Mouse (Mus musculus): ENCODE measurements around the gene Bmpr1a. TPM values are rescaled to one million over a fixed set of nuclear protein-coding genes. Genes with fewer than 3 reads are reported as not detected.

The Bmpr1a gene
- total RNA-seq, 2 experiments from 2014 or later: 31.0 to 35.9 TPM

GRCm38 (mm10) chr14:34483469-34484341 lies 19.4 kb downstream of the Bmpr1a start:
- no peak for DNase-seq (ENCODE audit: extremely low spot score in 1 of 2, low spot score in 2 of 2)
- Histone ChIP-seq H3K27ac (no peak overlapping the region), H3K4me3 (no peak overlapping the region)
- intact Hi-C loops (cut with DNase I): no loop called here
- no peak for TF ChIP-seq CTCF (IDR thresholded peaks at IDR 0.05)

GRCm38 (mm10) chr14:34471591-34471990 lies 31.6 kb downstream of the Bmpr1a start:
- intact Hi-C loops (cut with DNase I): no loop called here
- DNase-seq (ENCODE audit: extremely low spot score in 1 of 2, low spot score in 2 of 2): no peak
- H3K4me3 ChIP-seq: no peak overlapping the region
- no peak overlapping the region for H3K27ac ChIP-seq
- no peak for TF ChIP-seq CTCF (IDR thresholded peaks at IDR 0.05)

GRCm38 (mm10) chr14:34466291-34466690 lies 36.9 kb downstream of the Bmpr1a start:
- Histone ChIP-seq H3K27ac (no peak overlapping the region), H3K4me3 (no peak overlapping the region)
- intact Hi-C loops (cut with DNase I): no loop called here
- DNase-seq (ENCODE audit: extremely low spot score in 1 of 2, low spot score in 2 of 2): no peak
- TF ChIP-seq CTCF (IDR thresholded peaks at IDR 0.05): no peak

- no peak for DNase-seq (ENCODE audit: extremely low spot score in 1 of 2, low spot score in 2 of 2)
- no peak for TF ChIP-seq CTCF (IDR thresholded peaks at IDR 0.05)
- H3K27ac ChIP-seq: no peak overlapping the region
- H3K4me3 ChIP-seq: no peak overlapping the region
- intact Hi-C loops (cut with DNase I): loop anchor here (1.0 to 2.0 kb wide), 3 partner anchors 41 to 111 kb away; no protein-coding TSS in a partner anchor
These were observed 43.8 kb downstream of the Bmpr1a start for GRCm38 (mm10) chr14:34459386-34459785.

- H3K27ac ChIP-seq: no peak overlapping the region
- H3K4me3 ChIP-seq: no peak overlapping the region
- intact Hi-C loops (cut with DNase I): loop anchor here (1.0 to 2.0 kb wide), 3 partner anchors 42 to 112 kb away; no protein-coding TSS in a partner anchor
- TF ChIP-seq CTCF (IDR thresholded peaks at IDR 0.05): peak; percentile 80
- peak in 1 of 2 experiments; percentile 39 for DNase-seq (ENCODE audit: extremely low spot score in 1 of 2, low spot score in 2 of 2)
These were observed 44.3 kb downstream of the Bmpr1a start for GRCm38 (mm10) chr14:34458880-34459279.

- no peak for TF ChIP-seq CTCF (IDR thresholded peaks at IDR 0.05)
- H3K27ac ChIP-seq: peak overlapping the region; percentile 0; the same call in 1 of the 2 replicates
- H3K4me3 ChIP-seq: no peak overlapping the region
- intact Hi-C loops (cut with DNase I): no loop called here
- DNase-seq (ENCODE audit: extremely low spot score in 1 of 2, low spot score in 2 of 2): no peak
These were observed 48.9 kb downstream of the Bmpr1a start for GRCm38 (mm10) chr14:34454282-34454681.

- intact Hi-C loops (cut with DNase I): no loop called here
- DNase-seq (ENCODE audit: extremely low spot score in 1 of 2, low spot score in 2 of 2): no peak
- TF ChIP-seq CTCF (IDR thresholded peaks at IDR 0.05): no peak
- Histone ChIP-seq H3K4me3 (no peak overlapping the region), H3K27ac (peak overlapping the region; percentile 11; the same call in 1 of the 2 replicates)
These were observed 49.5 kb downstream of the Bmpr1a start for GRCm38 (mm10) chr14:34453648-34454047.

- Histone ChIP-seq H3K27ac (no peak overlapping the region), H3K4me3 (no peak overlapping the region)
- intact Hi-C loops (cut with DNase I): no loop called here
- no peak for TF ChIP-seq CTCF (IDR thresholded peaks at IDR 0.05)
- no peak for DNase-seq (ENCODE audit: extremely low spot score in 1 of 2, low spot score in 2 of 2)
These were observed 51.3 kb downstream of the Bmpr1a start for GRCm38 (mm10) chr14:34451872-34452271.

- intact Hi-C loops (cut with DNase I): no loop called here
These were observed 52.7 kb downstream of the Bmpr1a start for GRCm38 (mm10) chr14:34450451-34450850.

GRCm38 (mm10) chr14:34449807-34450206 lies 53.3 kb downstream of the Bmpr1a start:
- TF ChIP-seq CTCF (IDR thresholded peaks at IDR 0.05): no peak
- Histone ChIP-seq H3K27ac (no peak overlapping the region), H3K4me3 (no peak overlapping the region)
- no peak for DNase-seq (ENCODE audit: extremely low spot score in 1 of 2, low spot score in 2 of 2)
- intact Hi-C loops (cut with DNase I): loop anchor here (2.0 kb wide), 1 partner anchor 53 kb away; the partner anchor contains the start of gene Bmpr1a

More at GRCm38 (mm10) chr14:34450451-34450850, 52.7 kb downstream of the Bmpr1a start:
- Histone ChIP-seq H3K27ac (no peak overlapping the region), H3K4me3 (no peak overlapping the region)
- TF ChIP-seq CTCF (IDR thresholded peaks at IDR 0.05): no peak
- DNase-seq (ENCODE audit: extremely low spot score in 1 of 2, low spot score in 2 of 2): no peak

- Histone ChIP-seq H3K4me3 (no peak overlapping the region), H3K27ac (peak overlapping the region; percentile 38; the same call in 1 of the 2 replicates)
- TF ChIP-seq CTCF (IDR thresholded peaks at IDR 0.05): no peak
- DNase-seq (ENCODE audit: extremely low spot score in 1 of 2, low spot score in 2 of 2): no peak
- intact Hi-C loops (cut with DNase I): loop anchor here (2.0 kb wide), 1 partner anchor 54 kb away; the partner anchor contains the start of gene Bmpr1a
These were observed 54.7 kb downstream of the Bmpr1a start for GRCm38 (mm10) chr14:34448398-34448797.

- H3K4me3 ChIP-seq: no peak overlapping the region
- peak overlapping the region; percentile 54 for H3K27ac ChIP-seq
- intact Hi-C loops (cut with DNase I): loop anchor here (2.0 kb wide), 1 partner anchor 55 kb away; the partner anchor contains the start of gene Bmpr1a
- DNase-seq (ENCODE audit: extremely low spot score in 1 of 2, low spot score in 2 of 2): no peak
- no peak for TF ChIP-seq CTCF (IDR thresholded peaks at IDR 0.05)
These were observed 55.5 kb downstream of the Bmpr1a start for GRCm38 (mm10) chr14:34447659-34448058.
